Mouse (Mus musculus): ENCODE measurements at regions not wholly inside any gene's neighbourhood (a gene's known extent, or its start where the extent isn't known, plus 50 kb on each side); places are given as distances from the start of the nearest gene placed in this dataset.

DNA sequence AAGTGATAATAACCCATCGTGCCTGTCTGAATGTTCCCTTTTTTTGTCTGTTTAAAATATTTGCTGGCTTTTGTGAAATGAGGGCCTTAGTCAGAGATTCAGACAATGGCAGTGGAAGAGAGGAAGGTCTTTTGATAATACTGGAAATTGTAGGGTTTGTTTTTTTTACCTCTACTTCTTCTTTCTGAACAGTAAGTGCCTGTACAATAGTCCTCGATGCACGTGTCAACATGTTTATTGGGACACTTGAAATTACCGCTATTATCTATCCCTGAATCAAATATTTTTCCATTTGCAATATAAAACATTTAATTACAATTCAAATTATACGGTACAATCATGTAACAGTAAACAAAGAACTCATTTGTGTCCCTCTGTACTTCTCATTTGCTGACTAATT, 733.5 kb downstream of the Fam19a2 start:
- no peak overlapping the region for H3ac ChIP-seq (ENCODE audit: control insufficient read depth, insufficient read length, low read depth)
- H3K36me3 ChIP-seq (ENCODE audit: control insufficient read depth, insufficient read depth): no peaks in the 10 kb centered on the region
- TF ChIP-seq CEBPB (IDR thresholded peaks at IDR 0.05; ENCODE audit: low read depth) (no peak), MYOG (IDR thresholded peaks at IDR 0.05; ENCODE audit: control insufficient read depth, extremely low read depth, insufficient read length) (no peak), USF1 (IDR thresholded peaks at IDR 0.05; ENCODE audit: low read depth) (no peak), CTCF (IDR thresholded peaks at IDR 0.05; ENCODE audit: control insufficient read depth, insufficient read depth, insufficient read length) (no peak), FOSL1 (IDR thresholded peaks at IDR 0.05; ENCODE audit: insufficient read depth, low read length, poor library complexity, severe bottlenecking) (no peak), MYOD1 (IDR thresholded peaks at IDR 0.05; ENCODE audit: control insufficient read depth, insufficient read length, low read depth) (no peak), MAX (IDR thresholded peaks at IDR 0.05) (no peak)
- no peaks in the 10 kb centered on the region for H3K79me2 ChIP-seq (ENCODE audit: control insufficient read depth, insufficient read depth)
- no peaks in the 10 kb centered on the region for H3K79me3 ChIP-seq (ENCODE audit: low read depth)
- H3K27me3 ChIP-seq (ENCODE audit: control insufficient read depth, insufficient read depth, insufficient read length): no peaks in the 10 kb centered on the region
- H3K4me3 ChIP-seq (ENCODE audit: insufficient read depth, poor library complexity, severe bottlenecking): no peak overlapping the region

- Histone ChIP-seq H3ac (ENCODE audit: control insufficient read depth, insufficient read length, low read depth) (no peak overlapping the region), H3K79me2 (ENCODE audit: control insufficient read depth, insufficient read depth) (no peaks in the 10 kb centered on the region), H3K79me3 (ENCODE audit: low read depth) (no peaks in the 10 kb centered on the region), H3K27me3 (ENCODE audit: control insufficient read depth, insufficient read depth, insufficient read length) (no peaks in the 10 kb centered on the region), H3K36me3 (ENCODE audit: control insufficient read depth, insufficient read depth) (no peaks in the 10 kb centered on the region), H3K4me3 (ENCODE audit: insufficient read depth, poor library complexity, severe bottlenecking) (no peak overlapping the region)
- TF ChIP-seq FOSL1 (IDR thresholded peaks at IDR 0.05; ENCODE audit: insufficient read depth, low read length, poor library complexity, severe bottlenecking) (no peak), CEBPB (IDR thresholded peaks at IDR 0.05; ENCODE audit: low read depth) (no peak), MYOD1 (IDR thresholded peaks at IDR 0.05; ENCODE audit: control insufficient read depth, insufficient read length, low read depth) (no peak), CTCF (IDR thresholded peaks at IDR 0.05; ENCODE audit: control insufficient read depth, insufficient read depth, insufficient read length) (no peak), MYOG (IDR thresholded peaks at IDR 0.05; ENCODE audit: control insufficient read depth, extremely low read depth, insufficient read length) (no peak), MAX (IDR thresholded peaks at IDR 0.05) (no peak), USF1 (IDR thresholded peaks at IDR 0.05; ENCODE audit: low read depth) (no peak)
Observed at GRCm38 (mm10) chr10:123998959-123999358, 735.2 kb downstream of the Fam19a2 start.

- no peaks in the 10 kb centered on the region for H3K79me3 ChIP-seq (ENCODE audit: low read depth)
- H3K36me3 ChIP-seq (ENCODE audit: control insufficient read depth, insufficient read depth): no peaks in the 10 kb centered on the region
- no peaks in the 10 kb centered on the region for H3K27me3 ChIP-seq (ENCODE audit: control insufficient read depth, insufficient read depth, insufficient read length)
- no peaks in the 10 kb centered on the region for H3K79me2 ChIP-seq (ENCODE audit: control insufficient read depth, insufficient read depth)
- TF ChIP-seq FOSL1 (IDR thresholded peaks at IDR 0.05; ENCODE audit: insufficient read depth, low read length, poor library complexity, severe bottlenecking) (no peak), MYOD1 (IDR thresholded peaks at IDR 0.05; ENCODE audit: control insufficient read depth, insufficient read length, low read depth) (no peak)
- no peak overlapping the region for H3K4me3 ChIP-seq (ENCODE audit: insufficient read depth, poor library complexity, severe bottlenecking)
- H3ac ChIP-seq (ENCODE audit: control insufficient read depth, insufficient read length, low read depth): no peak overlapping the region
Observed at GRCm38 (mm10) chr10:124045031-124045430, 781.2 kb downstream of the Fam19a2 start.

GRCm38 (mm10) chr10:124045791-124046190, 782.0 kb downstream of the Fam19a2 start:
- no peaks in the 10 kb centered on the region for H3K79me3 ChIP-seq (ENCODE audit: low read depth)
- TF ChIP-seq MAX (IDR thresholded peaks at IDR 0.05): no peak
- H3K27me3 ChIP-seq (ENCODE audit: control insufficient read depth, insufficient read depth, insufficient read length): no peaks in the 10 kb centered on the region
- H3ac ChIP-seq (ENCODE audit: control insufficient read depth, insufficient read length, low read depth): no peak overlapping the region
- H3K79me2 ChIP-seq (ENCODE audit: control insufficient read depth, insufficient read depth): no peaks in the 10 kb centered on the region
- H3K4me3 ChIP-seq (ENCODE audit: insufficient read depth, poor library complexity, severe bottlenecking): no peak overlapping the region
- H3K36me3 ChIP-seq (ENCODE audit: control insufficient read depth, insufficient read depth): no peaks in the 10 kb centered on the region

DNA sequence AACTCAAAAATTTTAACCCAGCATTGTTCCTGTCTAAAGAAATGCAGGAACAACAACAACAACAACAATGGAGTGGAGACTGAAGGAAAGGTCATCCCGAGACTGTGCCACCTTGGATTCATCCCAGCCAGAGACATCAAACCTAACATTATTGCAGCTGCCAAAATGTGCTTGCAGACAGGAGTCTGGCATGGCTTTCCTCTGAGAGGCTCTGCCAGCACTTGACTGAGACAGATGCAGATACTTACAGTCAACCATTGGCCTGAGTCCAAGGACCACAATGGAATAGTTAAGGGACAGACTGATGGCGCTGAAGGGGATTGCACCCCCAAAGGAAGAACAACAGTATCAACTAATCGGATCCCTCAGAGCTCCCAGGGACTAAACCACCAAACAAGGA, 819.0 kb downstream of the Fam19a2 start:
- H3K79me2 ChIP-seq (ENCODE audit: control insufficient read depth, insufficient read depth): no peaks in the 10 kb centered on the region
- H3K4me3 ChIP-seq (ENCODE audit: insufficient read depth, poor library complexity, severe bottlenecking): no peak overlapping the region
- TF ChIP-seq CTCF (IDR thresholded peaks at IDR 0.05; ENCODE audit: control insufficient read depth, insufficient read depth, insufficient read length) (no peak), FOSL1 (IDR thresholded peaks at IDR 0.05; ENCODE audit: insufficient read depth, low read length, poor library complexity, severe bottlenecking) (no peak), MAX (IDR thresholded peaks at IDR 0.05) (no peak), MYOD1 (IDR thresholded peaks at IDR 0.05; ENCODE audit: control insufficient read depth, insufficient read length, low read depth) (no peak), MYOG (IDR thresholded peaks at IDR 0.05; ENCODE audit: control insufficient read depth, extremely low read depth, insufficient read length) (no peak), CEBPB (IDR thresholded peaks at IDR 0.05; ENCODE audit: low read depth) (no peak), USF1 (IDR thresholded peaks at IDR 0.05; ENCODE audit: low read depth) (no peak)
- no peaks in the 10 kb centered on the region for H3K79me3 ChIP-seq (ENCODE audit: low read depth)
- no peaks in the 10 kb centered on the region for H3K36me3 ChIP-seq (ENCODE audit: control insufficient read depth, insufficient read depth)
- H3K27me3 ChIP-seq (ENCODE audit: control insufficient read depth, insufficient read depth, insufficient read length): no peaks in the 10 kb centered on the region
- H3ac ChIP-seq (ENCODE audit: control insufficient read depth, insufficient read length, low read depth): no peak overlapping the region

DNA sequence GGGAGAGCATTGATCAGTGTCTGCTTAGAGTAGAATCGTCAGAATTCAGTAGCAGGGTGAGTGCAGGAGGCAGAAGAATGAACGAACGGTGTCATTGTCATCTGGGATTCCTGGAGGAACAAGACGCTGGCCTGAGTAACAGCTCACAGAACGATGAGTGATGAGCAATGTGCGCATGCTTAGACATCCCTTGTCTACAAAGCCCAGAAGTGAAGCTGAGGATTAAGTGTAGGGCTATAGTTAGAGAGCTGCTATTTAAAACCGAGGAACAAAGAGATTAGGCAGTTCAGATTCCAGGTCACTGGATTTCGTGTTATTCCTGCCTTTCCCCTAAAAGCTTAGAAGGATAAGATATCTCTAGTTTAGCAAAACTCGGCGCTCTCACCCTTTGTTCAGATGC, 826.8 kb downstream of the Fam19a2 start:
- H3K4me3 ChIP-seq (ENCODE audit: insufficient read depth, poor library complexity, severe bottlenecking): no peak overlapping the region
- H3K36me3 ChIP-seq (ENCODE audit: control insufficient read depth, insufficient read depth): no peaks in the 10 kb centered on the region
- H3K27me3 ChIP-seq (ENCODE audit: control insufficient read depth, insufficient read depth, insufficient read length): no peaks in the 10 kb centered on the region
- H3ac ChIP-seq (ENCODE audit: control insufficient read depth, insufficient read length, low read depth): no peak overlapping the region
- no peaks in the 10 kb centered on the region for H3K79me3 ChIP-seq (ENCODE audit: low read depth)
- no peaks in the 10 kb centered on the region for H3K79me2 ChIP-seq (ENCODE audit: control insufficient read depth, insufficient read depth)
- TF ChIP-seq MYOG (IDR thresholded peaks at IDR 0.05; ENCODE audit: control insufficient read depth, extremely low read depth, insufficient read length): no peak
- TF ChIP-seq FOSL1 (IDR thresholded peaks at IDR 0.05; ENCODE audit: insufficient read depth, low read length, poor library complexity, severe bottlenecking): no peak
- TF ChIP-seq CTCF (IDR thresholded peaks at IDR 0.05; ENCODE audit: control insufficient read depth, insufficient read depth, insufficient read length): no peak
- no peak for TF ChIP-seq CEBPB (IDR thresholded peaks at IDR 0.05; ENCODE audit: low read depth)
- no peak for TF ChIP-seq MYOD1 (IDR thresholded peaks at IDR 0.05; ENCODE audit: control insufficient read depth, insufficient read length, low read depth)
- no peak for TF ChIP-seq MAX (IDR thresholded peaks at IDR 0.05)
- no peak for TF ChIP-seq USF1 (IDR thresholded peaks at IDR 0.05; ENCODE audit: low read depth)

Measured in C2C12 (cell line).